Mouse (Mus musculus): Measurements from ENCODE around the gene Yeats2.

DNA sequence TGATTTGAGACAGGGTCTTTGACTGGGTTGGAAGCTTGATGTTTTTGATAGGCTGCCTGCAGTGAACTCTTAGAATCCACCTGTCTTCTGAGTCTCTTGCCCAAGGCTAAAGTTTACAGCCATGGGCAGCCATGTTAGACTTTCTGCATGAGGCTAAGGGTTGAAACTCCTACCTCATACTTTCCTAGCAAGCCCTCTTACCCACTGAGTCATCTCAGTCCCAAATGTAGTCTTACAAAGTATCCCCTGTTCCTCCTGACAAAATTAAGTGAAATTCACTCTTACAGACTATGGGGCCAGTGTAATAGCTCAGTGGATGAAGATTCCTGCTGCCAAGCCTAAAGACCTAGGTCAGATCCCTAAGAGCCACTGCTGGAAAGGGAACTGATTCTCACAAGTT lies 106.2 kb downstream of the Yeats2 start:
- TF ChIP-seq CEBPB (IDR thresholded peaks at IDR 0.05; ENCODE audit: low read depth) (no peak), CTCF (IDR thresholded peaks at IDR 0.05; ENCODE audit: control insufficient read depth, insufficient read depth, insufficient read length) (no peak), MYOD1 (IDR thresholded peaks at IDR 0.05; ENCODE audit: control insufficient read depth, insufficient read length, low read depth) (no peak), FOSL1 (IDR thresholded peaks at IDR 0.05; ENCODE audit: insufficient read depth, low read length, poor library complexity, severe bottlenecking) (no peak), USF1 (IDR thresholded peaks at IDR 0.05; ENCODE audit: low read depth) (no peak), MAX (IDR thresholded peaks at IDR 0.05) (no peak)
